Mouse (Mus musculus) embryo, embryonic 10.5 days (tissue): ENCODE measurements around the gene Magix.
A peak's percentile ranks its signal among the peaks of the same experiment; 100 is the strongest.
"Not testable (repeated sequence)": the region's sequence is repeated elsewhere in the genome, so short reads cannot be mapped to it uniquely, and the experiment has no call there.

Experiments
- DNase-seq: peaks from one replicate; pipeline ENCODE4 v3.0.0-alpha.2; 2015; ENCODE audit warnings: low spot score

Gene Magix

DNA sequence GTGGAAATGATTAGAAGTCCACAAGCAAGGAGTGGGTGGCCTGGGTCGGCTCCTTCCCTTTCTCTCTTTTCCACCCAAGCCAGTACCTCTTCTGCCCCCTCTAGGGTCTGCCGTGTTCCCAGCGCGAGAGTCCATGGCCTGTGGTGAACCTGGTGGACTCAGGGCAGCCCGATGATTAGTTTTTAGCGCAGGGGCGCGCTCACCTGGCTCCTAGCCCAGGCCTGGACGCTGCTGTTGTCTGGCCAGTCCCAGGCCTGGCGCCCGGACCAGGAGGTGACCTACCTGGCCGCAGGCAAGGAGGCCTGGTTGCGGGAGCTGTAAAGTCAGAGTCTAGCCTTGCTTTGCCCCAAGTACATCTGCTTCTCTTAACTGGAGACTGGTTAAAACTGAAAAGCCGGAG lies at the start of gene Magix:
TSS of gene Magix (minus strand) at position 388 of the 400 bp plus-strand sequence.
- no peak for DNase-seq

DNA sequence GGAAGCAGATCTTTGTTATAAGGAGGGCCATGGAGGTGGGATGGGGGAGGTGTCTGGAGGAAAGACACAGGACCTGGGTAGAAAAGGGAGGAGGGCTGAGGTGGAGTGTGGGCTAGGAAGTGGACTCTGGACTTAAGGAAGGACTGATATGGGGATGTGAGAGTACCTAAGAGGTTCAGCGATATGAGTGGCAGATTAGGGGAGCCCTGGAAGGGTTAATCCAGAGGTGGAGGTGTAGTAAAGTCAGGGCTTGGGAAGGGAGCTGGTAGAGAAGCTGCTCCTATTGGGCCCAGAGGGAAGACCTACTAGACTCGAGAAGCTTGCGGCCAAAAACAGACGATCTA lies 47.8 kb upstream of the Magix start:
- DNase-seq: no peak

- DNase-seq: peak; percentile 88
Measured at GRCm38 (mm10) chrX:7728215-7728921, 47.3 kb upstream of the Magix start, which contains the start of gene Praf2. Praf2 (plus strand) TSS chrX:7728439.

GRCm38 (mm10) chrX:7727176-7727575 lies 46.1 kb upstream of the Magix start:
- DNase-seq: no peak

GRCm38 (mm10) chrX:7725841-7726240 lies 44.8 kb upstream of the Magix start:
- no peak for DNase-seq

DNA sequence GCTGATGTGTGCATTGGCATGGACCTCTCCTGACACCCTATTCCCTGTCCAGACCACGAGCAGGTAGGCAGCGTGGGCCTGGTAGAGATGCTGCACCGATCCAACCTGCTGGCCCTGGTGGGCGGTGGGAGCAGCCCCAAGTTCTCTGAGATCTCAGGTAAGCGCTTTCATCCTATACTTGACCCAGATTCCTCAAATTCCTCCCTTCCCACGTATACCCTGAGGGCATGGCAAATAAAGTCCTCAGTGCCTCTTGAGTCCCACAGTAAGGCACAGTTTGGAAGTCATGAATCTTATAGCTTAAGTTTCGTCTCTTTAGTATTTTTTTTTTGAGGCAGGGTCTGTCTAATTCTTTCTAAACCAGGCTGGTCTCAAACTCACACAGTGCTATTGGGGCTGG lies 43.1 kb upstream of the Magix start:
- no peak for DNase-seq

- DNase-seq: no peak
Measured at GRCm38 (mm10) chrX:7722691-7723090, 41.6 kb upstream of the Magix start.

GRCm38 (mm10) chrX:7722282-7722611 lies 41.2 kb upstream of the Magix start:
- no peak for DNase-seq

- DNase-seq: peak; percentile 88
Measured at GRCm38 (mm10) chrX:7721514-7722281, 40.6 kb upstream of the Magix start, which contains the start of gene Gm45208. Gm45208 (plus strand) TSS chrX:7722245.

- DNase-seq: not testable (repeated sequence)
Measured at GRCm38 (mm10) chrX:7716058-7716457, 35.0 kb upstream of the Magix start.

DNA sequence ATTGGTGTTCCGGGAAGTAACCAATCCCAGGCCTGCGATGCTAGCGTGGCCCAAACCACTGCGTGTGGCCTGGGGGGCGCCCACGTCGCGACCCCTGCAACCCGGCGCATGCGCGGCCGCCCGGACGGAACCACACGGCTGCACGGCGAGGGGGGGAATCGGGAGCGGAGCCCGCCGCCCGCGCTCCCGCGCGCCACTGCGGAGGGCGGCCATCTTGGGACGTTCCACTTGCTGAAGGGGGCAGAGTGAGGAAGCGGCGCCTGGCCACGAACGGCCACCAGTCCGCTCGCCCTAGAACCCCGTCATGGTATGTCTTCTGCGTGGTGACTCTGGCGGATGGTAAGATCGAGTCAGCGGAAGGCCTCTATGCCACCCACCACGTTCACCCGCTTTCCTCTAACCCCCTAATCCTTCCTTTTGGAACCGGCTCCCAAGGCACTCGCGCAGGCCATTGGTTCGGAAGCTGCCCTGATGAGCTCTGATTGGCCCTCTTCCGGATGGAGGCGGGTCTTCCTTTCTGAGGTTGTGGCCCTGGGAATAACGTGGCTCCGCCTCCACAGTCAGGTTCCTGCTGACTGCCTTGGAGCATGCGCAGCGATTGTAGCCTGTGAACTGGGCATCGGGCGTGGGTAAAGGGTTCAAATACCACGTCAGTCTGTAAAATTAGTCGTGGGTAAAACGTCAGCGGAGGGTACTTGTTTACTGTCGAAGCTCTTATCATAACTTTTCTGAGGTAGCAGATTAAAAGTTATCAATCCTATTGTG lies 33.3 kb upstream of the Magix start, which contains the start of gene Wdr45:
TSS of gene Wdr45 (plus strand) at position 199 of the 765 bp plus-strand sequence.
- DNase-seq: peak; percentile 95

- DNase-seq: not testable (repeated sequence)
Measured at GRCm38 (mm10) chrX:7713764-7714134, 32.7 kb upstream of the Magix start.

DNA sequence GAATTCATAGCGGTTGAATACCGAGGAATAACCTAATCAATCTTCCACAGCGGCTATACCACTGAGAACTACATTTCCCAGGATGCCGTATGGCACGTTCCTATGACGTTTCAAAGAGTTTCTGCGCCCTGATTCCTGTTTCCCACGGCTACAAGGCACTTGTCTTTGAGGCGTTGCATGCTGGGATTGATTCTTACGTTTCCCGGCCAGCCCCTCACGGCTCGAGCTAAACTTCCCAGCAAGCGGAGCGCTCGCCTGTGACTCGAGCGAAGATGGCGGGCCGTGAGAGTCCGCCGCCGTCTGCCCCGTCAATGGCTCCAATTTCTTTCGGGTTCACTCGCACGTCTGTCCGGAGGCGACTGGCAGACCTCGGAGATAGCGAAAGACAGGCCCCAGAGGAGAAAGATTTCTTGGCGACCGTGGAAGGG lies 15.9 kb upstream of the Magix start, which contains the start of gene Gpkow:
TSS of gene Gpkow (plus strand) at position 178 of the 428 bp plus-strand sequence.
- DNase-seq: peak; percentile 94

DNA sequence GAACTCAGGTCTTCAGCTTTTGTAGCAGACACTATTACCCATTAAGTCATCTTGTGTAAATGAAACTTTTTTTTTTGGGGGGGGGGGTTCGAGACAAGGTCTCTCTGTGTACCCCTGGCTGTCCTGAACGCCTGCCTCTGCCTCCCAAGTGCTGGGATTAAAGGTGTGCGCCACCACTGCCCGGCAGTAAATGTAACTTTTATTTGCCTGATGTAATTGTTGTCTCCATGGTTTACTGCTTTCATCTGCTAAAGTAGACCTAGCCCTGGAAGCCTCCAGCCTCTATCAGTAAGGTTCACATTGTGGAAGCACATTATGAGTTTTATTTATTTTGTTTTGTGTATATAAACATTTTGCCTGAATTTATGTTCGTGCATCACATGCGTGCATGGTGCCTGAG lies 15.5 kb upstream of the Magix start:
- DNase-seq: no peak

- DNase-seq: peak; percentile 43
Measured at GRCm38 (mm10) chrX:7692862-7693261, 11.8 kb upstream of the Magix start.

DNA sequence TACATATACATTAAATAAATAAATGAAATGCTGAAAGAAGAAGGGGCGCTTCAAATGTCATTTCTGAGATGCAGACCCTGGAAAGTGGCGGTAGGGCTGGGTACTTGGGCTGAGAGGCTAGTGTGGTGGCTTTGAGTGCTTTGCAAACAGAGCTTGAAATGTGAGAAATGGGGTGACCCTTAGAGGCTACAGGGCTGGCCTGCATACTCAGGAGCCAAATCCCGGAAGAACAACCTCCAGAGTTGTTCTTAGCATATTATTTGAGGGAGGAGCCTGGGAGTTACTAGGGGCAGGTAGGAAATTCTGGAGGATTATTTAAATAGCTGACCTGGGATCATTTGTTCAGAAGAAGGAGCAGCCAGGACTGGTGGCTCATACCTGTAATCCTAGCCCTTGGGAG lies 9.4 kb upstream of the Magix start:
- DNase-seq: no peak

- no peak for DNase-seq
Measured at GRCm38 (mm10) chrX:7688321-7688720, 7.3 kb upstream of the Magix start.

- no peak for DNase-seq
Measured at GRCm38 (mm10) chrX:7680057-7680412, 1.0 kb downstream of the Magix start.

- peak; percentile 92 for DNase-seq
Measured at GRCm38 (mm10) chrX:7679405-7680056, 1.5 kb downstream of the Magix start.

DNA sequence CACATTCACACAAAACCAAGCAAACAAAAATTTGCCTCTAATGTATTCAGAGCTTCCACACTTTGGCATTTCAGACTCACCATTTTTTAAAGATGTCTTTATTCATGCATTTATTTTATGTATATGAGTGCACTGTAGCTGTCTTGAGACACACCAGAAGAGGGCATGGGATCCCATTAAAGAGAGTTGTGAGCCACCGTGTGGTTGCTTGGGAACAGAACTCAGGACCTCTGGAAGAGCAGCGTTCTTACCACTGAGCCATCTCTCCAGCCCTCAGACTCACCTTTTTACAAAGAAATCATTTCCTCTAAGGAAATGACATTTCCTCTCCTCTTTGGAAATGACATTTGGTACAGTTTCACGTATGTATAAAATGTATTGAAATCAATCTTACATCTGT lies 2.1 kb downstream of the Magix start:
- DNase-seq: no peak

DNA sequence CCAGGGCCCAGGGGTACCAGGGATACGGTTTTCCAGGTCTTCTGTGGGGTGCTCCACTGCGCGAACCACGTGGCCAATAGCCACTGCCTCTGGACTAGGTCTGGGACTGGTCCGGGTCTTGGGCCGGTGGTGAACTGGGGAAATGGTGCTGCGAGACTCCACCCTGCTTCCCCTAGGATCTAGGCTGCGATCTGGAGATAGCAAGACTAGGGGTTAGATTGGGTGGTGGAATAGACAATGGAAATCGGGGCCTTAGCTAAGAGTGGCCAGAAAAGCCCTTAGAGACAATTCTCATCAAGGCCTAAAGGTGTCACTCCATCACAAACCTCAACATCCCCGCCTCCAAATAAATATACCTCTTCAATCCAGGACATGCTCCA lies 6.1 kb downstream of the Magix start:
- DNase-seq: no peak

GRCm38 (mm10) chrX:7674284-7675000 lies 6.6 kb downstream of the Magix start:
- peak; percentile 21 for DNase-seq
